Mouse (Mus musculus): Measurements from ENCODE around the gene Dhx58.

DNA sequence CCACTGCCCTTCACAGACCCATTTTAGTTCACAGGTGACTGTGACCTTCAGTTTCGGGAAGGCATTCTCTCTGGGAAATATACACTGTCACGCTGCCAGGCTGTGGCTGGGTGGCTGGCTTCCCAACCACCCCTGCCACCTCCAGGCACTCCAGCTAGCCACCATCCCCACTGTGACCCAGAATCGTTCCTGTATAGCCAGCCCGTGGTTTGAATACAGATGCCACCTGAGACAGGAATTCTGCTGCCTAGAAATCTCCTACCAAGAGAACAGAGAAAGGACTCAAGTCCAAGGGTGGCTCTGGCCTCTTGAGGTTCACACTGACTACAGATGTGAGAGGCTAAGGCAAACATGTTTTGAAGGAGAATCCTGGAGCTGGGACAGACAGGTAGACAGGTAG lies 14.8 kb upstream of the Dhx58 start:
- TF ChIP-seq POLR2A (IDR thresholded peaks at IDR 0.05; ENCODE audit: borderline replicate concordance, control insufficient read depth, low read depth, low read length) (no peak), CTCF (IDR thresholded peaks at IDR 0.05; ENCODE audit: control insufficient read depth, insufficient read depth, low read length) (no peak)

All from bone marrow, adult 2 months (tissue).